Mouse (Mus musculus) fibroblast of lung, adult 2 months (primary cell): ENCODE measurements around the gene Dennd4b.
"Not testable (repeated sequence)": the region's sequence is repeated elsewhere in the genome, so short reads cannot be mapped to it uniquely, and the experiment has no call there.

Experiments
- DNase-seq: peaks from one replicate; pipeline ENCODE4 v3.0.0-alpha.2; 2011; ENCODE audit warnings: low read depth

The Dennd4b gene

GRCm38 (mm10) chr3:90279216-90279615, 14.2 kb downstream of the Dennd4b start:
- DNase-seq, result no peak

- no peak for DNase-seq
Observed at GRCm38 (mm10) chr3:90279743-90280142, 14.8 kb downstream of the Dennd4b start.

- DNase-seq, result no peak
Observed at GRCm38 (mm10) chr3:90280708-90281107, 15.7 kb downstream of the Dennd4b start.

- DNase-seq, result no peak
Observed at GRCm38 (mm10) chr3:90284150-90284549, 19.2 kb downstream of the Dennd4b start.

GRCm38 (mm10) chr3:90289403-90289802, 24.4 kb downstream of the Dennd4b start:
- DNase-seq, result not testable (repeated sequence)

GRCm38 (mm10) chr3:90290602-90291001, 25.6 kb downstream of the Dennd4b start:
- no peak for DNase-seq

- DNase-seq, result no peak
Observed at GRCm38 (mm10) chr3:90291982-90292344, 27.0 kb downstream of the Dennd4b start.

- peak; percentile 99 for DNase-seq
Observed at GRCm38 (mm10) chr3:90292345-90293275, 27.6 kb downstream of the Dennd4b start, which contains the start of gene Gatad2b. Gatad2b (plus strand) TSS chr3:90293178.

GRCm38 (mm10) chr3:90293352-90294063, 28.5 kb downstream of the Dennd4b start:
- no peak for DNase-seq

GRCm38 (mm10) chr3:90294064-90294440, 29.1 kb downstream of the Dennd4b start:
- DNase-seq, result no peak

- DNase-seq, result no peak
Observed at GRCm38 (mm10) chr3:90294651-90295050, 29.7 kb downstream of the Dennd4b start.

- no peak for DNase-seq
Observed at GRCm38 (mm10) chr3:90305801-90306200, 40.8 kb downstream of the Dennd4b start.

- no peak for DNase-seq
Observed at GRCm38 (mm10) chr3:90309589-90309988, 44.6 kb downstream of the Dennd4b start.

GRCm38 (mm10) chr3:90313367-90313766, 48.4 kb downstream of the Dennd4b start:
- no peak for DNase-seq

GRCm38 (mm10) chr3:90314241-90314640, 49.3 kb downstream of the Dennd4b start:
- DNase-seq, result no peak

GRCm38 (mm10) chr3:90322289-90322688, 57.3 kb downstream of the Dennd4b start:
- DNase-seq, result no peak

GRCm38 (mm10) chr3:90323119-90323518, 58.1 kb downstream of the Dennd4b start:
- peak; percentile 18 for DNase-seq
